Mouse (Mus musculus) megakaryocyte progenitor cell, adult 5-6 weeks (primary cell): ENCODE data around the gene Arhgap40. TPM values are rescaled to one million over a fixed set of nuclear protein-coding genes. Genes with fewer than 3 reads are reported as not detected.

Source experiments
- ATAC-seq: replicated peaks from 2 replicates; pipeline ENCODE4 v1.8.0; 2016; ENCODE audit warnings: mild to moderate bottlenecking, moderate TSS enrichment, inconsistent platforms; ENCODE audit not compliant: poor library complexity
- total RNA-seq, 2 experiments: library from RNA; stranded (forward) in 1 of 2; stranded (reverse) in 1 of 2; fragments of 157-497, 149-512 nt in 1 of 2; fragments of 200-1000 nt in 1 of 2; gene quantifications; 2 replicates each; pipeline versions ENCODE4 v1.2.3 to v1.2.4; 2015 to 2017

Gene Arhgap40
- total RNA-seq, 2 experiments from 2014 or later = not detected

GRCm38 (mm10) chr2:158545266-158545665 is 32.7 kb downstream of the Arhgap40 start:
- ATAC-seq = 0 out of 2 replicates have a peak, but pooled peaks have one; percentile 24

GRCm38 (mm10) chr2:158546751-158547150 is 34.2 kb downstream of the Arhgap40 start:
- peak; percentile 93 for ATAC-seq

DNA sequence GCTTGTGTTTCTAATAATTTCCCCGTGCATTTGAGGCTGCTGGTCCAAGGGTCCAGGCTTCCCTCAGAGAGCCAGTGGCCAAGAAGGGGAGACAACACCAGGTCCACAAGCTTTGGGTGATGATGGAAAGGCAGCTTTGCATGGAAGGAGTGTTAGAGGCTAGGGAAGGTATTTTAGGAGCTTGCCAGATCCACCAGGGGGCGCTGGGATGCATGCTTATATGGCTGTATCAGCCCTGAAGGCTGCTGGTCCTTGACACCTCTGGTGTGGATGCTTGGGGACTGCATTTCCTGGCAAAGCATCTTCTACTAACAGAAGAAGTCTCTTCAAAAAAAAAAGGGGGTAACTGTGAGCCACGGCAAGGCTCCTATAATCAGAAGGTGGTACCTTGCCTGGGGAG is 37.5 kb downstream of the Arhgap40 start:
- ATAC-seq = peak; percentile 75

DNA sequence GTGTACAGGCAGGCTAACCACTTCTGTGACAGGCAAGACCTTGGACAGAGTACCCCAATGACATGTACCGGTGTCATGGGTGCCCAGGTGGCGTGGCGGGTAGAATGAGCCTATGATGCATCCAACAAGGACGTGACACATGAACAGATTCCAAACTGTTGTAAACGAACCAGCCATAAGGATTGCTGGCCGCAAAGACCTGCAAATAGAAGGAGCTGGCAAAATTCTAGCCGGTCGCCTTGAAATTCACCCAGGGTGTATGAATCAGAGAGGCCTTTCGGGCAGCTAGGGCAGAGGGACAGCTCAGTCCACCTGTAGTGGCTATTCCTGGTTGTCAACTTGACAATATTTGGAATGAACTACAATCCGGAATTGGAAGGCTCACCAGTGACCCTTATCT is 41.8 kb downstream of the Arhgap40 start:
- no peak for ATAC-seq

GRCm38 (mm10) chr2:158555252-158555651 is 42.7 kb downstream of the Arhgap40 start:
- 0 out of 2 replicates have a peak, but pooled peaks have one; percentile 35 for ATAC-seq

DNA sequence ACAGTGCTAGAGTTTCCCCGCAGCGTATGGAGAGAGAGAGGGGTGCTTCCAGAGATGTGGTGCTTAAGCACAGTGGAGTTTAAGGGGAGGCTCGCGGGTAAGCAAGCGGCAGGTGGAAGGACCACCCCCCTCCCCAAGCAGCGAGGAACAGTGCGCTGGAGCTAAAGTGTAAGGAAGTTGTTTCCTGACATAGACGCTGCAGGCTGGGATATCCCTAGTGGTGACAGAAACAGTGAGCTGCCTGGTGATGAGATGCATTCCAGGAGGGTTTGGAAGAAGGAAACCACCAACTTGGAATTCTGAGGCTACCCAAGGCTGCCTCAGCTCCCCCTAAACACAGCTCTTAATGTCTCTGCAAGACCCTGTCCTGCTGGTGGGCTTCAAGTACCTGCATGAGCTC is 43.2 kb downstream of the Arhgap40 start:
- ATAC-seq = 0 out of 2 replicates have a peak, but pooled peaks have one; percentile 16

DNA sequence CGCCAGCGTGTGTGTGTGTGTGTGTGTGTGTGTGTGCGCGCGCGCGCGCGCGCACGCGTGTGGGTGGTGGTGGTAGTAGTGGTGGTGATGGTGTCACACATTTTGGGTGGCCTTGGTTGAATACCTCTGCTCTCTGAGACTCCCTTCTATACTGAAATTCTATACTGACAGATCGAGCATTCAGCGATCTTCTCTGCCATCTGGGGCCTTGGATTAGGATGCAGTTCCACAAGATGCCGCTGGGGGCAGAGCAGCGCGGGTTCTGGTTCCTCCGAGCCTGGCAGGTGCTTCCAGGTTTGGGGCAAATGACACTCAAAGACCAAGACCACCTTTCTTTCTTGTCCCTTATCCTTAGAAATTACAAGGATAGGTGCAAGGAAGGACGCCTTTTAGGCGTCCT is 43.6 kb downstream of the Arhgap40 start:
- peak; percentile 90 for ATAC-seq

DNA sequence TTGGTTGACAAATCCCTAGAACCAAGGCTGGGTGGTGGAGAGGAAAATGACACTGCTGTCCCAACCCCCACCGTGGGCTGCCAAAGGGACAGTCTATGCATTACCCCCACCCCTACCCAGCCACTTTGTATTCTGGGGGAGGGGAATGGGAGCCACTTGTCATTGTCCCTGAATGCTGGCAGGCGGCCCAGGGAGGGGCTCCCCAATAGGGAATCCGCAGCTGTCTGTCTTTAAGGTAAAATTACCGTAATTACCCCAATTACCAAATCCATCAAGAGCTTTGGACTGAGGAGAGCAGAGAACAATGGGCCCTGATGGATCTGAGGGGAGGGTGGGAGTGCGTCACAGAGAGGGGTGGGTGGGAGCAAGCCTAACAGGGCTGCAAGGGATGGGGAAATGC is 44.2 kb downstream of the Arhgap40 start:
- ATAC-seq = no peak

- ATAC-seq = no peak
Measured at GRCm38 (mm10) chr2:158559945-158560344, 47.3 kb downstream of the Arhgap40 start.

GRCm38 (mm10) chr2:158560801-158561200 is 48.2 kb downstream of the Arhgap40 start:
- no peak for ATAC-seq

DNA sequence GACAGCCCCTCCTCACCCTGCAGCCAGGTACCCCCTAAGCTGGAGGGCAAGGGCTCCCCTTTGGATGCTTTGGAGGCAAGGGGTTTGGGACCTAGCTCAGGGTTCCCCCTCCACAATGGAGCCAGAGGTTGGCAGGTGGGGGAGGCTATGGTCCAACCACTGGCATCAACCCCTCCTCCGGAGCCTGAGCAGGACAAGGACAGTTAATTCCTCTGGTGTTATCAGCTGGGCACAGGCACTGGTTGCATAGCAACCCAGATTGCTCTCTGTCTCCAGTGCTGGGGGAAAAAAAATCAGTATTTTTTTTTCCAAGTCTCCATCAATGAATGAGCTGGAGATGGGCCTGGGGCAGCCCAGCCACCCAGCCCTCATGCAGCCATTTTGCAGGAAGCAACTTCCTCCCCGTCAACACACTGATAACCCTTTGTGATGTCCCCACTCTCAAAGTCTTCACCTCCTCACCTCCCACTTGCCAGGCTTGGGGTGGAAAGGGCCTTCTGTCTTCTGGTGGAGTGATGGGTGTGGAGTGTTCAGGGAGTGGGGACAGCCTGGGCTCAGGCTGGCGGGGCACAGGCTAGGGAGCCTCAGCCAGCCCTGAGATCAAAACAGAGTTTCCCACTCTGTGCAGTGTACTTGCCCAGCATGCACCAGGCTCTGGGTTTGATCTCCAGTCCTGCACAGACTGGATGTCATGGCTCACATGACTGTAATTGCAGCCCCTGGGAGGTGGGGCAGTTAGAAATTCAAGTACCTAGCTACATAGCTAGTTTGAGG is 49.0 kb downstream of the Arhgap40 start:
- 0 out of 2 replicates have a peak, but pooled peaks have one; percentile 26 for ATAC-seq

DNA sequence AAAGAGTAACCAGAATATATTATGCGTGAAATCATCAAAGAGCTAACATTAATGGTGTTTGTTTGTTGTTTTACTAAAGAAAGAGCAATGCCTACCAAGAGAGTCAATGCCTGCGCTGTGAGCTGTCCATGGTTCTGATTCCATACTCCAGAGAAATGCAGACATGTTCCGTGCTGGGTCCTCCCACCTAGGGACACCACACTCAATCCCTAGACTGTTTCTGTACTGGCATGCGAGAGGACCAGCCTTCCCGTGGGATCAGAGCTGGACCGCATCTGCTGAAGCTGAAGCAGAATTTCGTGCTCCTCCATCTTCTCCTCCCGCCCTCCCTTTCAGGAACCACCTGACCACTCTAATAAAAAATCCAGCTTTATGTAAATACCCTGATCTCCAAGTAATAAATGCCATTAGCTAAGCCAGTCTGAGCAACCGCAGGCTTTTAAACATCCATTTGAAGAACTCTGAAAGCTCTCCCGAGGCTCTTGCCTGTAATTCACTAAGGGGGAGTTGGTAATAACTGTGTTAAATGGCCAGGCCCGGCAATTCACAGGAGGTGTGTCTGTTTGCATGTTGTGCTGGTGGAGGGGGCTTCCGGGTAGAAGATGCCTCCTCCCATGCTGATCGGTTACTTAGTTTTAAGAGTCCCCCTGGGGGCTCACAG is 58.0 kb downstream of the Arhgap40 start:
- ATAC-seq = peak; percentile 93

GRCm38 (mm10) chr2:158579979-158580378 is 67.4 kb downstream of the Arhgap40 start:
- no peak for ATAC-seq

GRCm38 (mm10) chr2:158584621-158585358 is 72.2 kb downstream of the Arhgap40 start:
- peak; percentile 75 for ATAC-seq

- ATAC-seq = no peak
Measured at GRCm38 (mm10) chr2:158588524-158589271, 76.1 kb downstream of the Arhgap40 start.

DNA sequence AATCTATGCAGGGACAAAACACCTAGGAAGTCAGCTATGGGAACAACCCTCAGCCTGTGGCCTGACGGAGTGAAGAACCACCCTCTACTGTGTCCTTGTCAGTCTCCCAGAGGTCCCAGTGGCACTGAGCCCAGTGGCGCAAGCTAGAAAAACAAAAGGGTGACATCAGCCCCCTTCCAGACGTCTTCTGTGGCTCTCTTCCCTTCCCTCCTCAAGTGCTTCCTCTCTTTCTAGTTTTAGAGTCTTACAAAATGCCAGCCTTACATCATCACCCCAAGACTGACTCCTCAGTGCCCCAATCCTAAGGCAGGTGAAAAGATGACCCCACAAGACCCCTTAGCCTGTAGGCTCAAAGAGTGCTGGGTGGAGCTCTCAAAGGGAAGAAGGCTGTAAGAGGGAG is 77.9 kb downstream of the Arhgap40 start:
- peak; percentile 68 for ATAC-seq

DNA sequence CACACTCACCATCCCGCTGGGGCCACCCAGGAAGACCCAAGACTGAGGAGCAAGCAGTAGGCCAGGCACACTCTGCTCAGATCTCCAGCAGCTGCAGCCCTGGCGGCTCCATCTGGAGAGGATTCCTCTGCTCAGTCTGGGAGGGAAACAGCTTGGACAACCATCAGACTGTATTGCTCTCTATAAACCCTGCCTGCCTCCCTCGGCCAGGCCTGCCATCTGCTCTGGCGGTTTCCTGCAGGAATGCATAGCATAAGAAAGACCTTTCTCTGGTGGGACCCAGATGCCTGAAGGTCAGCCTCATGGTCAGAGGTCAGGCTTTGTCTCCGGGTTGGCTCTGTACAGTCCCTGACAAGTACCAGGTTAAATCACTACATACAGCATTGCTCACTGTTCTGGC is 78.7 kb downstream of the Arhgap40 start:
- ATAC-seq = no peak

DNA sequence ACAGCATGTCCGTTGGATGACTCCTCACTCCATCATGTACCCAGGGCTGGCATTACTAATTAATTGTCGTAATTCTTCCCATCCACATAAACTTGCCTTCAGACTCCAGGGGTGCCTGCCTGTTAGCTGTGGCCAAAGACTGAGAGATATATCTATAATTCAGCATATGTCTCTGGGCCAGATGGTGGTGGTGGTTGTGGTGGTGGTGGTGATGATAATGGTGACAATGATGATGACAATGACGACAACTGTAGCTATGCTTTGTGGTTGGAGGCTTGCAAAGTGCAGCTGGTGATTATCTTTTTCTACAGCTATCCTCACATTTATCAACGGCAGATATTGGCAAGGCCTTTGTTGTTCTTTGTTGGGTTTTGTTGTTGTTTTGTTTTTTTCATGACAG is 80.8 kb downstream of the Arhgap40 start:
- no peak for ATAC-seq

DNA sequence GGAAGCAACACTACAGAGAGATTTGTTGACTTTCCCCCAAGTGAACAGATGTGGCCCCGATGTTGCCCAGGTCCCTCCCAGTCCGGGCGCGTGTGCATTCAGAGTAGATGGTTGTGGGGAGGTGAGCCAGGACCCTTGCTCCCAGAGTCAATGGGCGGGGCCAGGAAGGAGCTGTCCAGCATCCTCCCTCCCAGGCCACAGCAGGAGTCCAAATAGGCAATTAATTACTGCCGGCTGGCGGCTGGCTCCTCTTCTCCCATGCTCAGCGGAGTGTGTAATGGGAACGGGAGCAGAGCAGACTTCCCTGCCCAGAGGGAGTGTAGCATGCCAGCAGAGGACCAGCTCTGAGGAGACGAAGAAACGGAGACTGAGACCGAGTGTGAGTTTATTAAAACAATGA is 82.5 kb downstream of the Arhgap40 start:
- peak; percentile 68 for ATAC-seq

GRCm38 (mm10) chr2:158595577-158595976 is 83.0 kb downstream of the Arhgap40 start:
- no peak for ATAC-seq

DNA sequence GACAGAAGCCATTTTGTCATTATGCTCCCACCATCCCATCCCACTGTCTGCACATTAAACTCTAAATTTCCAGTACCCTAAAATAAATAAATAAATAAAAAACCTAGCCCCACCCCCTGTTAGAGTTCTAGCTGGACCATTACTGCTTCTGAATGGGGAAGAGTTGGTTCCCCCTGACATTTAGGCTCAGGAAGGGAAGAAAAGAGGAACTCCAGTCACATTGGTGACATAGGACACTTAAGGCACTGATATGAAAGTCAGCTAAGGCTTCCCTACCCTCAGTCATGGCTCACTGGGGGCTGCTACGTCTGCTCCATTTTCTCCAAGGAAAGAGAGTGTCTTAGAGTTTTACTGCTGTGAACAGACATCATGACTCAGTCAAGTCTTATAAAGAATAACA is 84.2 kb downstream of the Arhgap40 start:
- ATAC-seq = peak; percentile 87
